Mouse (Mus musculus) embryo, embryonic 10 days (tissue): ENCODE measurements around the gene Epha8.

Experiments used
- DNase-seq: peaks from one replicate; pipeline ENCODE4 v3.0.0-alpha.2; 2015; ENCODE audit warnings: low spot score

The Epha8 gene

GRCm38 (mm10) chr4:136956751-136957446 is at the start of gene Epha8:
TSS of gene Epha8 (minus strand) at chr4:136956816.
- DNase-seq, result no peak

- no peak for DNase-seq
Measured at GRCm38 (mm10) chr4:137001825-137002224, 45.2 kb upstream of the Epha8 start.

GRCm38 (mm10) chr4:137001020-137001419 is 44.4 kb upstream of the Epha8 start:
- no peak for DNase-seq

GRCm38 (mm10) chr4:136998371-136998770 is 41.8 kb upstream of the Epha8 start:
- DNase-seq, result no peak

GRCm38 (mm10) chr4:136997723-136998345 is 41.2 kb upstream of the Epha8 start:
- no peak for DNase-seq

GRCm38 (mm10) chr4:136996933-136997332 is 40.3 kb upstream of the Epha8 start:
- DNase-seq, result no peak

GRCm38 (mm10) chr4:136995361-136995760 is 38.7 kb upstream of the Epha8 start:
- no peak for DNase-seq

- no peak for DNase-seq
Measured at GRCm38 (mm10) chr4:136981993-136982695, 25.5 kb upstream of the Epha8 start.

GRCm38 (mm10) chr4:136981347-136981746 is 24.7 kb upstream of the Epha8 start:
- peak; percentile 86 for DNase-seq

- no peak for DNase-seq
Measured at GRCm38 (mm10) chr4:136980921-136981320, 24.3 kb upstream of the Epha8 start.

GRCm38 (mm10) chr4:136977244-136977643 is 20.6 kb upstream of the Epha8 start:
- no peak for DNase-seq

GRCm38 (mm10) chr4:136970939-136971338 is 14.3 kb upstream of the Epha8 start:
- DNase-seq, result peak; percentile 62

GRCm38 (mm10) chr4:136969503-136970276 is 13.1 kb upstream of the Epha8 start:
- no peak for DNase-seq

GRCm38 (mm10) chr4:136969096-136969495 is 12.5 kb upstream of the Epha8 start:
- no peak for DNase-seq

GRCm38 (mm10) chr4:136967511-136967910 is 10.9 kb upstream of the Epha8 start:
- no peak for DNase-seq

GRCm38 (mm10) chr4:136966493-136967390 is 10.1 kb upstream of the Epha8 start:
- no peak for DNase-seq

GRCm38 (mm10) chr4:136964990-136965421 is 8.4 kb upstream of the Epha8 start:
- peak; percentile 57 for DNase-seq

- no peak for DNase-seq
Measured at GRCm38 (mm10) chr4:136962447-136962846, 5.8 kb upstream of the Epha8 start.

- DNase-seq, result peak; percentile 54
Measured at GRCm38 (mm10) chr4:136961642-136962285, 5.1 kb upstream of the Epha8 start.

- DNase-seq, result no peak
Measured at GRCm38 (mm10) chr4:136960581-136960980, 4.0 kb upstream of the Epha8 start.

GRCm38 (mm10) chr4:136960068-136960467 is 3.5 kb upstream of the Epha8 start:
- DNase-seq, result no peak
